Mouse (Mus musculus) embryonic fibroblast, embryonic 13.5 days (primary cell): ENCODE measurements around the gene Fam241a.

Source experiments
- CTCF ChIP-seq: IDR thresholded peaks from 2 replicates; pipeline ENCODE4 v1.5.1; 2011; ENCODE audit warnings: mild to moderate bottlenecking, control low read depth, low read length, moderate library complexity, borderline replicate concordance; ENCODE audit not compliant: insufficient read depth
- POLR2A ChIP-seq: IDR thresholded peaks from 2 replicates; pipeline ENCODE4 v1.6.1; 2011; ENCODE audit warnings: low read depth, mild to moderate bottlenecking, control low read depth, low read length, moderate library complexity

GRCm38 (mm10) chr3:127837972-127838644 is 58.0 kb downstream of the Fam241a start:
- TF ChIP-seq CTCF (no peak), POLR2A (no peak)
